Mouse (Mus musculus) liver, embryonic 15.5 days (tissue): ENCODE data around the gene Zfp653. TPM values are rescaled to one million over a fixed set of nuclear protein-coding genes. Genes with fewer than 3 reads are reported as not detected.

ENCODE experiments used
- ATAC-seq: fragments of 200-750 bp; cut with Nextera tagmentation; 2 replicates; pipeline ENCODE4 v1.8.0; 2017; ENCODE audit warnings: moderate number of reproducible peaks, mild to moderate bottlenecking, moderate library complexity; ENCODE audit not compliant: insufficient read depth
- H3K27ac ChIP-seq: fragments of 300-500 bp; sonication (generic); replicated peaks from 2 replicates; pipeline ENCODE4 v1.5.1; 2015; ENCODE audit warnings: mild to moderate bottlenecking, inconsistent platforms
- H3K27me3 ChIP-seq: fragments of 300-500 bp; sonication (generic); 2 replicates; pipeline ENCODE4 v1.6.1; 2015; ENCODE audit warnings: mild to moderate bottlenecking, inconsistent platforms
- H3K36me3 ChIP-seq: fragments of 300-500 bp; sonication (generic); replicated peaks from 2 replicates; pipeline ENCODE4 v1.6.1; 2015; ENCODE audit warnings: moderate library complexity, mild to moderate bottlenecking, inconsistent platforms
- H3K4me1 ChIP-seq: fragments of 300-500 bp; sonication (generic); replicated peaks from 2 replicates; pipeline ENCODE4 v1.6.1; 2015; ENCODE audit warnings: inconsistent platforms
- H3K4me2 ChIP-seq: fragments of 300-500 bp; sonication (generic); 2 replicates; pipeline ENCODE4 v1.6.1; 2015; ENCODE audit warnings: moderate library complexity, mild to moderate bottlenecking, inconsistent platforms
- H3K4me3 ChIP-seq: fragments of 300-500 bp; sonication (generic); replicated peaks from 2 replicates; pipeline ENCODE4 v1.5.1; 2015; ENCODE audit warnings: mild to moderate bottlenecking, inconsistent platforms
- H3K9ac ChIP-seq: fragments of 300-500 bp; sonication (generic); 2 replicates; pipeline ENCODE4 v1.6.1; 2015; ENCODE audit warnings: moderate library complexity, mild to moderate bottlenecking, inconsistent platforms
- H3K9me3 ChIP-seq: fragments of 300-500 bp; sonication (generic); replicated peaks from 2 replicates; pipeline ENCODE4 v1.6.1; 2016; ENCODE audit warnings: inconsistent platforms
- WGBS: fragments of 180-500 bp; shearing (Covaris S2); methylation state at CpG from one replicate; pipeline ENCODE4 v1.1.7; 2015; ENCODE audit warnings: mixed read lengths; ENCODE audit not compliant: insufficient replicate concordance; 5-methylcytosine and 5-hydroxymethylcytosine counted together
- polyA plus RNA-seq: library from polyadenylated mRNA; unstranded; fragments of >200 nt; fragmentation: Nextera tagmentation; extraction: Ambion mirVana; gene quantifications from 2 replicates; pipeline ENCODE4 v1.2.1, GENCODE M21; 2015

The Zfp653 gene
- polyA plus RNA-seq, result 4.9 and 6.6 TPM in 2 replicates

DNA sequence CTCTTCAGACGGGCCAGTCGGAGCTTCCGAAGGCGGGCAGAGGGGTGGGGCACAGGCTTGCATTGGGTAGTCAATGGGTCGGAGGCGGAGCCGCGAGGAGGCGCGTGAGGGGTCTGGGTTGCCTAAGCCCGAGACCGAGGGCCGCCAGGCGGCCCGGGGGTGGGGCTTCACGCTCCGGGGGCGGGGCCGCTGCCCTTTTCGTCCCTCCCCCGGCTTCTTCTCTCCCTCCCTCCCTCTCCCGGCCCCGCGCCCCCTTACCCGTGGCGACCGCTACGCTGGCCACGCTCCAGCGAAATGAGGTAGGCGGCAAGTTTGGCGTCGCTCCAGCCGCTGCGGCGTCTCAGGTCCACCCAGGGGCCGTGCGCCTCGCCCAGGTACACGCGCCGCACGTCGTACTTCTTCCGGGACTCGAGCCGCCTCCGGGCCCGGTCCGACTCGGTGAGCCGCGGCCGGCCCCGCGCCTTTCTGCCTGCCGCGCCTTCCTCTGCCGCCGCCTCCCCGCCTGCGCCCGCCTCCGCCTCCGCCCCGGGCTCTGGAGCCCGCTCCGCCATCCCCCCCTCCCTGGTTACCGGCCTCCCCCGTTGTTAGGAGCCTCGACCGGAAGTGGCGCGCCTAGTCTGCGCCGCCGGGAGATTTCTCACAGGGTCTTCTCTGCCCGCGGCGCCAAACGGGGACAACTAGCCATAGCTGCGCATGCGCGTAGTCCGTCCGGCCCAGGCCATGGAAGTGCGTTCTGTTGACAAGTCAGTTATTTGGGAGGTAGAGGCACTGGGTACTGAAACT is at the start of gene Zfp653, which contains the start of gene Gm49318:
Zfp653 (minus strand) TSS at position 586 of the 783 bp plus-strand sequence.
Gm49318 (minus strand) TSS at position 469 of the 783 bp plus-strand sequence.
- Histone ChIP-seq H3K4me3 (peak within 1 kb of the TSS; percentile 79), H3K9me3 (no peaks in the 10 kb centered on the region), H3K27me3 (no peaks in the 10 kb centered on the region), H3K4me2 (peak within 1 kb of the TSS; percentile 76), H3K4me1 (peaks cover 25% of the 10 kb centered on the region), H3K36me3 (peaks cover 38% of the 10 kb centered on the region), H3K9ac (peak within 1 kb of the TSS; percentile 84), H3K27ac (peak within 1 kb of the TSS; percentile 95)
- peak; percentile 93 for ATAC-seq
- under 1% methylated on average over 86 of the region's 87 CpGs for WGBS

DNA sequence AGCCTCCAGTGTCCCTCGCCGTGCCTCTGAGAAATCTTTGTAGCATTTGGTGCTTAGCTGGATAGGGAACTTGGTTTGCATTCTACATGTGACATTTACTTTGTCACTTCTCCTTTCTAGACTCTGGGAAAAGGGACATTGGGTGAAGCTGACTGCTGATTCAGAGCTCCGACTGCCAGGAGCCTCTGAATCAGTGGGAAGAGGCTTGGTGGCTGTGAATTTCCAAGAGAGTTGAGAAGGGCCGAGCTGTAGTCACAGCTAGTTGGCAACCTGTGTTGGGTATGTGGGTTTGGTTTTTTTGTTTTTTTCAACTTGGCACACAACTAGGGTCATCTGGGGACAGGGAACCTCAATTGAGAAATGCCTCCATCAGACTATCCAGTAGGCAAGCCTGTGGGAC is 48.4 kb upstream of the Zfp653 start:
- no peak for ATAC-seq
- no peaks in the 10 kb centered on the region for H3K27me3 ChIP-seq
- H3K27ac ChIP-seq, result peak overlapping the region; percentile 64
- no peaks in the 10 kb centered on the region for H3K9me3 ChIP-seq
- peaks cover 81% of the 10 kb centered on the region for H3K4me1 ChIP-seq
- no peak overlapping the region for H3K4me2 ChIP-seq
- H3K9ac ChIP-seq, result no peak overlapping the region
- H3K36me3 ChIP-seq, result peaks cover 3% of the 10 kb centered on the region; the same call in 1 of the 2 replicates
- H3K4me3 ChIP-seq, result no peak overlapping the region
- WGBS, result 67% methylated on average over 4 of the region's 4 CpGs

DNA sequence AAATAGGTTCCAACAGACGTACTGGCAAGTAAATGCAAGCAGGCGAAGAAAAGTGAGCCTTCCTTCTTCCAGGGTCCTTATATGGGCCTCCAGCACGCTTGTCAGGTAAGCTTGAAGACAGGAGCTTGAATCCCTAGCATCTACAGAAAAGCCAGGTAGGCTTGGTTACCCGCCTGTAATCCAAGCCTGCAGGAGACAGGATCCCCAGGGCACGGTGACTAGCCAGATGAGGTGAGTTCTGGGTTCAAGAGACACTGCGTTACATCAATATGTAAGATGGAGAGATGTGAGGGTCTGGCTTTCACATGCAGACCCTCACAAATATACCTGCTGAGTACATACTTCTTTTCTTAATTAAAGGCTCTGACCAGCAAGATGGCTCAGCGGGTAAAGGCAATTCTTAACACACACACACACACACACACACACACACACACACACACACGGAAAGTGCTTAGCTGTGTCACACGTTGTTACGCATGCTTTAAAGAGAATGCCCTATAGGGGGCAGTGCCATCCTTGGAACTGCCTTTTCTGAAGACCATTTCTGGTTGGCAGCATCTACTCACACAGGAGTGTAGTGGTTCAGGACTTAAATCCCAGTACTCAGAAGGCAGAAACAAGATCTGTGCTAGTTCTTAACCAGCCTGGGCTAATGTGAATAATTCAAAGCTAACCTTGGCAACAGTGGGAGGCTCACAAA is 46.7 kb upstream of the Zfp653 start:
- Histone ChIP-seq H3K4me2 (peak overlapping the region; percentile 88), H3K27me3 (no peaks in the 10 kb centered on the region), H3K9me3 (no peaks in the 10 kb centered on the region), H3K27ac (peak overlapping the region; percentile 62), H3K4me3 (peak overlapping the region; percentile 86), H3K36me3 (peaks cover 19% of the 10 kb centered on the region), H3K9ac (peak overlapping the region; percentile 46; the same call in 1 of the 2 replicates), H3K4me1 (peaks cover 67% of the 10 kb centered on the region)
- ATAC-seq, result no peak
- 31% methylated on average over 10 of the region's 10 CpGs for WGBS

DNA sequence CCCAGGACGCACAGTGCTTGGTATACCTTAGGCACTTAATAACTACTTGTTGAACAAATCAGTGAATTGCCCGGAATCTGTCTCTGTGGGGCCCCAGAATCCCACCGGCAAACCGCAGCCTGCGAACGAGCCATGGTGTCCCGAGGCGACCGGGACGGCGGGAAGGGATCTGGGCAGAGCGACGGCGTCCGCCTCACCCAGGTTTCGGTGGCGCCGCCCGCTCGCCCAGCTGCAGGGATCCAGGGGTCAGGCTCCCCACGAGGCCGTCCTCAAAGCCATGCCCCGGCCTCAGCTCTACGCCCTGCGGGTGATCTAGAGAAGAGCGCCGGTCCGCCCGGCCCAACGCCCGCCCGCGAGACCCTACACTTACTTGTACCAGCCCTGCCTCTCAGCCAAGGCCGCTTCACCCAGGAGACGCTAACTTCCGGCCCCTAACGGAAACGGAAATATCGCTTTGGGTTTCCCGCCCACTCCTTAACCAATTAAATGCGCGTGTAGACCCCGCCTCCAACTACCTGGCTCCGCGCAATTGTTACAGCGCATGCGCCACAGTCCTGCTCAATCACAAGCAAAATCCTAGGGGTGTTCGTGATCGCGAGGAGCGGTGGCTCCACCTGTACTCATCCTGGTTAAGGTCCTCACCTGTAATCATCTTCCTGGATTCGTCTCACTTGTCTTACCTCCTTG is 45.7 kb upstream of the Zfp653 start, which contains the start of gene Elof1:
Elof1 (minus strand) TSS at position 433 of the 687 bp plus-strand sequence.
- Histone ChIP-seq H3K9ac (peak within 1 kb of the TSS; percentile 85), H3K27ac (peak within 1 kb of the TSS; percentile 76), H3K4me1 (peaks cover 57% of the 10 kb centered on the region), H3K4me3 (peak within 1 kb of the TSS; percentile 86), H3K27me3 (no peaks in the 10 kb centered on the region), H3K4me2 (peak within 1 kb of the TSS; percentile 88), H3K36me3 (peaks cover 30% of the 10 kb centered on the region), H3K9me3 (no peaks in the 10 kb centered on the region)
- WGBS, result under 1% methylated on average over 52 of the region's 52 CpGs
- peak; percentile 88 for ATAC-seq

DNA sequence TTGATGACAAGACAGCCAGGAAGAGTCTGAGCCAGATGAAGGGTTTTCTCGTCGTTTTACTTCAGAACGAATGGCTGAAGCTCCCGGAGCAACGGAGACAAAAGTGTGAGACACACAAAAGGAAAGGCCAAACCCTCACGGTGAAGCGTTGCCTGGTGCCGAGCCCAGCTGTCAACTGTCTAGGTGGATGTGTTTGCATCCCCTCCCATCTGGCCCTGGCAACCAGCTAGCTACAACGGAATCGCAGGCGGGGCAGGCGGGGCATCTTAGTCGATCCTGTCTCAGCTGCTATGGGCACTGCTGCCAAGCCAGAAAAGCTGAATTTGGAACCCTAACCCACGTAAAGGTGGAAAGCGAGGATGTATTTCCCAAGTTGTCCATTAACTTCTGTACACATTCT is 44.9 kb upstream of the Zfp653 start:
- peak overlapping the region; percentile 86 for H3K4me3 ChIP-seq
- H3K36me3 ChIP-seq, result peaks cover 37% of the 10 kb centered on the region
- peaks cover 49% of the 10 kb centered on the region for H3K4me1 ChIP-seq
- H3K9ac ChIP-seq, result peak overlapping the region; percentile 85
- H3K9me3 ChIP-seq, result no peaks in the 10 kb centered on the region
- H3K27me3 ChIP-seq, result no peaks in the 10 kb centered on the region
- H3K4me2 ChIP-seq, result peak overlapping the region; percentile 88
- 25% methylated on average over 15 of the region's 15 CpGs for WGBS
- no peak for ATAC-seq
- H3K27ac ChIP-seq, result peak overlapping the region; percentile 76

DNA sequence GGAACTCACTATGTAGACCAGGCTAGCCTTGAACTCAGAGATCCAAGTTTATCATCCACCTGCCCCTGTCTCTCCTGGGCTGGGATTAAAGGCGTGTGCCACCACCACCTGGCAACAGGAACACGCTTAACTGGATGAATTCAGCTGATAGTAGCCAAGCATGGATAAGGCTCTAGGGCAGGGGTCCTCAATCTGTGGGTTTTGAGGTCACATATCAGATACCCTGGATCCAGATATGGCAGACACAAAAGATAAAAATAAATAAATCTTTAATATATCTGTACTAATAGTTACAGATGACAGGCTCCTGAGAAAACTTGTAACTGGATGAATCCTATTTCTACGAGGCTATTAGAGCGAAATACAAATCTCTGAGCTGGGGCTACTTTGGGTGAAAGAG is 44.5 kb upstream of the Zfp653 start:
- Histone ChIP-seq H3K4me2 (peak overlapping the region; percentile 88), H3K36me3 (peaks cover 41% of the 10 kb centered on the region), H3K4me3 (peak overlapping the region; percentile 86), H3K27me3 (no peaks in the 10 kb centered on the region), H3K9ac (peak overlapping the region; percentile 85; the same call in 1 of the 2 replicates), H3K4me1 (peaks cover 45% of the 10 kb centered on the region), H3K27ac (no peak overlapping the region), H3K9me3 (no peaks in the 10 kb centered on the region)
- ATAC-seq, result no peak
- 74% methylated on average over 4 of the region's 4 CpGs for WGBS

DNA sequence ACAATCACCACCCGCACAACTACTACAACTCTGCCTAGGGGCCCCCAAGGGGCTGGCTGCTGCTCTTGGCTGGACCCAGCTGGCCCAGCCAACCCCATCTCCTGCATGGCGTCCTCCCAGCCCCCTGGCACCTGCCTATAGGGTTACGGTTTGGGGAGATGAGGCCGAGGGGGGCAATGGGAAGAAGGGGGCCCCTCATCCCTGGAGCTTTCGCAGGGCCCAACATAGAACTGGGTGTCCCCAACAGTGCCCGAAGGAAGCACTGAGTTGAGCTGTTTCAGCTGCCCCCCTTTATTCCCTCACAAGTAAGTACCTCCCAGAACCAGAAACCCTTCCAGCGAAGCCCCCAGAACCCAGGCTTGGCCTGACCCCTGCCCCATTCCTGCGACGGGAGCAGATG is 37.0 kb upstream of the Zfp653 start:
- no peak overlapping the region for H3K9ac ChIP-seq
- WGBS, result 82% methylated on average over 9 of the region's 9 CpGs
- peaks cover 34% of the 10 kb centered on the region for H3K36me3 ChIP-seq
- H3K9me3 ChIP-seq, result no peaks in the 10 kb centered on the region
- ATAC-seq, result no peak
- H3K27me3 ChIP-seq, result peaks cover 8% of the 10 kb centered on the region
- H3K4me2 ChIP-seq, result no peak overlapping the region
- H3K4me1 ChIP-seq, result no peaks in the 10 kb centered on the region
- no peak overlapping the region for H3K27ac ChIP-seq
- H3K4me3 ChIP-seq, result no peak overlapping the region

DNA sequence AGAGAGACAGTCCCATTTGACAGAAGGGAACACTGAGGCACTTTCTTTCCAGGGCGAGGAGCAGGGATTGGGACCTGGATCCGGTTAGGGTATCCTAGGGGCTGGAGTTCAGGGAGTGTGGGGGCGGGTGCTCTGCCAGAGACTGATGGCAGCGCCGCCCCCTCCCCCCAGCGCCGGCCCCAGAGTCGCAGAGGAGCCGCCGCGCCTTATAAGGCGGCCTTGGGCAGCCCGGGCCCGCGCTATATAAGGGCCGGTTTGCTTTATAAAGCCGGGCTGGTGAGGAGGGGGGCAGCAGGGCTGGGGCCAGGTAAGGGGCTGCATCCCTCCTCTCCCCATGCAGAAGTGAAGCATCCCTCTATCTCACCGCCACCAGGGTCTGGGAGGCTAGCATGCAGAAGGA is 28.7 kb upstream of the Zfp653 start:
- Histone ChIP-seq H3K4me2 (no peak overlapping the region), H3K36me3 (no peaks in the 10 kb centered on the region), H3K9me3 (no peaks in the 10 kb centered on the region), H3K4me1 (peaks cover 8% of the 10 kb centered on the region), H3K27ac (no peak overlapping the region), H3K27me3 (peaks cover 82% of the 10 kb centered on the region), H3K4me3 (no peak overlapping the region), H3K9ac (no peak overlapping the region)
- ATAC-seq, result no peak
- 4% methylated on average over 18 of the region's 18 CpGs for WGBS

DNA sequence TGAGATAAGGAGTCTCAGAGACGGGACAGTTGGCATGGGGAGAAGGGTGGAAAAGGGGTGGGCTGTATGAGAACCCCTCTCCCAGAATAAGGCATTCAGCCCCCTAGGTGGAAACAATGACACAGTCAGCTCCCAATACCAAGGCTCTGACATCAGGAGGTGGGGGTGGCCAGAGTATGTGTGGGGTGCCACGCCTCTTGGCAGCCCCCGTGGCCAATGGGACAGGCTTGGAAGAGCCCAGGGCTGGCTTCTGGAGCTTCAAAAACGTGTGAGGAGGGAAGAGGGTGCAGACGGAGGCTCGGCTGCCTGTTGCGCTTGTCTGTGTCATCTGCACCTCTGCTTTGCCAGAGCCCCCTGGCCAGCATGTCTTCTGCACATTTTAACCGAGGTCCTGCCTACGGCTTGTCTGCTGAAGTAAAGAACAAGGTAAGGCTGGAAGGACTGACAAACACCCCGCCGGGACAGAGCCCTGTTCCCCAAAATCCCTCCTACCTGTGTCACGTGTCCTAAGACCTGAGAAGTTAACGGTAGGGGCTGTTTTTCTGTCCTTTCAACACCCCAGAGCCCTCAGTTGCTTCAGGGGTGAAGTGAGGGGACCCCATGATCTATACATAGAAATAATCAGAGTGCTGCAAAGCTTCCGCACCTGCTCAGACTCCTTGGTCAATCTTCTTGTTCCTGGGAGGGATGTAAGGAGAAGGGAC is 28.0 kb upstream of the Zfp653 start, which contains the start of gene Cnn1:
Cnn1 (plus strand) TSS at position 224 of the 704 bp plus-strand sequence.
- H3K4me2 ChIP-seq, result no peak within 1 kb of the TSS
- ATAC-seq, result no peak
- H3K36me3 ChIP-seq, result no peaks in the 10 kb centered on the region
- H3K9ac ChIP-seq, result no peak within 1 kb of the TSS
- no peak within 1 kb of the TSS for H3K4me3 ChIP-seq
- H3K27ac ChIP-seq, result no peak within 1 kb of the TSS
- peaks cover 88% of the 10 kb centered on the region for H3K27me3 ChIP-seq
- H3K4me1 ChIP-seq, result peaks cover 8% of the 10 kb centered on the region
- H3K9me3 ChIP-seq, result no peaks in the 10 kb centered on the region
- WGBS, result 7% methylated on average over 14 of the region's 14 CpGs

DNA sequence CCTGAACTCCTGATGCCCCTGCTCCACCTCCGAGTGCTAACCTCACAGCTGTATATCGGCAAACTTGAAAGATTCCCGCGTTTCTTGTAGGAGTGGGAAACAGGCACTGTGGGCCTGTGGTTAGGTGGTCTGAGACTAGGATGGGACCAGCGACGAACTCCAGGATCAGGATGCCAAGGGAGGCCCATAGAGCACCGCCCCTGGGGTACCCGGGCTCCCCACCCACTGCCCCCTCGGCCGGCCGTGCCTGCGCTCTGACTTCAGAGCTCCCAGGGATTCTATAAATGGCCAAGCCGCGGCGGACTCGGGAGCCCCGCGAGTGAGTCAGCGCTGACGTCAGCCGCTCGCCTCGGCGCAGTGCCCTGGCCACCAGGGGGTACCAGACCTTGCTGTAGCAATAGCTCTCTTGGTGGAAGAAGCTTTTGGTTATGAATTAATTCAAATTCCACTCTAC is 24.7 kb upstream of the Zfp653 start:
- Histone ChIP-seq H3K9me3 (no peaks in the 10 kb centered on the region), H3K4me2 (peak overlapping the region; percentile 83), H3K27ac (no peak overlapping the region), H3K27me3 (peaks cover 72% of the 10 kb centered on the region), H3K4me3 (peak overlapping the region; percentile 49), H3K9ac (peak overlapping the region; percentile 52), H3K4me1 (peaks cover 8% of the 10 kb centered on the region), H3K36me3 (no peaks in the 10 kb centered on the region)
- peak; percentile 68 for ATAC-seq
- 2% methylated on average over 24 of the region's 24 CpGs for WGBS
